Mouse (Mus musculus): ENCODE measurements around the gene Cyfip2. TPM values are rescaled to one million over a fixed set of nuclear protein-coding genes. Genes with fewer than 3 reads are reported as not detected.
A peak's percentile ranks its signal among the peaks of the same experiment; 100 is the strongest.

Gene Cyfip2
- polyA plus RNA-seq, 2 experiments = 6.5 to 7.8 TPM

DNA sequence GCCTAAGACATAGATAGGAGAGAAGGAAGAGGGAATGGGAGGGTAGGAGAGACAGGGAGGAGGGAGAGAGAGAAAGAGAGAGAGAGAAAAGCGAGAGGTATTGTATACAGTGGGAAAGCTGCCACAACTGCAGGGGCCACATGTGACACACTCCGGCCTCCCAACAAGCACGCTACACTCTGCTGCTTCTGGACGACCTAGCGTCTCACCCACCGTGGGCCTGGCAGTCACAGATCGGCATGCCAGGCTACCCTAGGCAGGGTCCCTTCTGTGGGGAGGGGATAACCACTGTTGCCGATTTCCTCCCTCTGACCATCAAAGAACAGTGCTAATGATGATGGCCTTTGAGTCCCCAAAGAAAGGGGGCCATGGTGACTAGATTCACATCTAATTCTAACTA is 53.9 kb downstream of the Cyfip2 start:
- 91% methylated on average over 8 of the region's 8 CpGs for WGBS
- no peaks in the 10 kb centered on the region for H3K27me3 ChIP-seq (ENCODE audit: control insufficient read depth, insufficient read depth, low read length)
- no peak for DNase-seq (ENCODE audit: low spot score)
- no peak for ATAC-seq (ENCODE audit: low FRiP score, low read depth)
- no peak overlapping the region for H3K27ac ChIP-seq (replicated peaks; ENCODE audit: low read depth, low read length)
- H3K9me3 ChIP-seq (ENCODE audit: control insufficient read depth, low read length) = no peaks in the 10 kb centered on the region; the same call in 1 of the 2 replicates
- H3K4me3 ChIP-seq (replicated peaks; ENCODE audit: low read length) = no peak overlapping the region
- no peak overlapping the region for H3K9ac ChIP-seq (ENCODE audit: low read depth, low read length, severe bottlenecking)
- no peak overlapping the region for H3K4me2 ChIP-seq (replicated peaks; ENCODE audit: low read depth, low read length, severe bottlenecking)
- no peak for TF ChIP-seq POLR2A (IDR thresholded peaks at IDR 0.05; ENCODE audit: borderline replicate concordance, extremely low read depth, insufficient read depth, insufficient read length)
- H3K36me3 ChIP-seq (ENCODE audit: control insufficient read depth, insufficient read depth, low read length) = peaks cover 15% of the 10 kb centered on the region; the same call in 1 of the 2 replicates
- no peaks in the 10 kb centered on the region for H3K4me1 ChIP-seq (ENCODE audit: control insufficient read depth, insufficient read depth, low read length)

DNA sequence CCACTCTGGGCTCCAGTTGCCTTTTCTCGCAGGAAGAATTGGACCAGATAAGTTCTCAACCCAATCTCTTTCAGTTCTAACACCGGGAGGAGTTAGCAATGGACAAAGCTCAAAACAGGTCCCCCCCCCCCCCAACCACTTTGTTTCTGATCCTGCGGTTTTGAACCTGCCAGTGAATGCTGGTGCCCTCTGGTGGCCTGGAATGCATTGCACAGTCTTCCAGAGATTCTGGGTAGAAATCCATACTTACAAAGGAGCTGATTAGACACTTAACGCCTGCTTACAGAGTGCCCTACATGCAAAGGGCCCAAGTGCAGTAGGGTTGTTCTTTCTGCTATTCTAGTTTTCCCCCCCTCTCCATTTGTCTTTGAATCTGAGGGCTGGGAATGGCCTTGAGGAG is 54.5 kb downstream of the Cyfip2 start:
- Histone ChIP-seq H3K4me3 (replicated peaks; ENCODE audit: low read length) (no peak overlapping the region), H3K27ac (replicated peaks; ENCODE audit: low read depth, low read length) (no peak overlapping the region), H3K9me3 (ENCODE audit: control insufficient read depth, low read length) (no peaks in the 10 kb centered on the region; the same call in 1 of the 2 replicates), H3K4me1 (ENCODE audit: control insufficient read depth, insufficient read depth, low read length) (no peaks in the 10 kb centered on the region), H3K27me3 (ENCODE audit: control insufficient read depth, insufficient read depth, low read length) (no peaks in the 10 kb centered on the region), H3K9ac (ENCODE audit: low read depth, low read length, severe bottlenecking) (no peak overlapping the region), H3K36me3 (ENCODE audit: control insufficient read depth, insufficient read depth, low read length) (peaks cover 15% of the 10 kb centered on the region; the same call in 1 of the 2 replicates), H3K4me2 (replicated peaks; ENCODE audit: low read depth, low read length, severe bottlenecking) (no peak overlapping the region)
- WGBS = 76% methylated on average over 4 of the region's 4 CpGs
- TF ChIP-seq POLR2A (IDR thresholded peaks at IDR 0.05; ENCODE audit: borderline replicate concordance, extremely low read depth, insufficient read depth, insufficient read length) = no peak
- DNase-seq (ENCODE audit: low spot score) (no peak), ATAC-seq (ENCODE audit: low FRiP score, low read depth) (no peak)

GRCm38 (mm10) chr11:46255291-46255690 is 57.4 kb downstream of the Cyfip2 start:
- Histone ChIP-seq H3K27me3 (ENCODE audit: control insufficient read depth, insufficient read depth, low read length) (no peaks in the 10 kb centered on the region), H3K9ac (ENCODE audit: low read depth, low read length, severe bottlenecking) (no peak overlapping the region), H3K9me3 (ENCODE audit: control insufficient read depth, low read length) (no peaks in the 10 kb centered on the region; the same call in 1 of the 2 replicates), H3K36me3 (ENCODE audit: control insufficient read depth, insufficient read depth, low read length) (peaks cover 7% of the 10 kb centered on the region; the same call in 1 of the 2 replicates), H3K4me1 (ENCODE audit: control insufficient read depth, insufficient read depth, low read length) (no peaks in the 10 kb centered on the region), H3K27ac (replicated peaks; ENCODE audit: low read depth, low read length) (no peak overlapping the region), H3K4me2 (replicated peaks; ENCODE audit: low read depth, low read length, severe bottlenecking) (no peak overlapping the region), H3K4me3 (replicated peaks; ENCODE audit: low read length) (no peak overlapping the region)
- DNase-seq (ENCODE audit: low spot score) = no peak
- TF ChIP-seq POLR2A (IDR thresholded peaks at IDR 0.05; ENCODE audit: borderline replicate concordance, extremely low read depth, insufficient read depth, insufficient read length) = no peak
- no peak for ATAC-seq (ENCODE audit: low FRiP score, low read depth)
- 77% methylated on average over 2 of the region's 2 CpGs for WGBS

GRCm38 (mm10) chr11:46251994-46252393 is 60.7 kb downstream of the Cyfip2 start:
- no peaks in the 10 kb centered on the region; the same call in 1 of the 2 replicates for H3K9me3 ChIP-seq (ENCODE audit: control insufficient read depth, low read length)
- ATAC-seq (ENCODE audit: low FRiP score, low read depth) (peak; percentile 37; the same call in 1 of the 2 replicates), DNase-seq (ENCODE audit: low spot score) (peak; percentile 62)
- no peaks in the 10 kb centered on the region for H3K27me3 ChIP-seq (ENCODE audit: control insufficient read depth, insufficient read depth, low read length)
- no peak overlapping the region for H3K4me2 ChIP-seq (replicated peaks; ENCODE audit: low read depth, low read length, severe bottlenecking)
- TF ChIP-seq POLR2A (IDR thresholded peaks at IDR 0.05; ENCODE audit: borderline replicate concordance, extremely low read depth, insufficient read depth, insufficient read length) = no peak
- 28% methylated on average over 7 of the region's 7 CpGs for WGBS
- H3K9ac ChIP-seq (ENCODE audit: low read depth, low read length, severe bottlenecking) = no peak overlapping the region
- no peaks in the 10 kb centered on the region for H3K4me1 ChIP-seq (ENCODE audit: control insufficient read depth, insufficient read depth, low read length)
- H3K4me3 ChIP-seq (replicated peaks; ENCODE audit: low read length) = no peak overlapping the region
- H3K36me3 ChIP-seq (ENCODE audit: control insufficient read depth, insufficient read depth, low read length) = peaks cover 8% of the 10 kb centered on the region; the same call in 1 of the 2 replicates
- no peak overlapping the region for H3K27ac ChIP-seq (replicated peaks; ENCODE audit: low read depth, low read length)

DNA sequence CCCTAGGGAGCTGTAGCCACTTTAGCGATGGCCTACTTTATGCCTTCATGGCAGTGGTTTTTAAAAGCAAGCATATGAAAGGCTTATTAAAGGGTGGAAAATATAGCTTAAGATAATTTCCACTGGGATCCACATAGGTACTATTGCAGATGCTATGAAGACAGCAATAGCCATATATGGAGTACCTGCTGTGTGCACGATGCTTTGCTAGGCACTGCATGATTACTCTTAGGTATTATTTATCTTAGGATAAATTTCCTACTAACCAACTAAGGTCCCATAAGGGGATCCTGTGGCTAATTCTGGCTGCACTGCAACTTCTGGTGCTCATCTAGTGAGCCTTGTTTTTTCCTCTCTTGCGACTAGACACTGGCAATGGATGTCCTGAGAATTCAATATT is 64.3 kb downstream of the Cyfip2 start:
- Histone ChIP-seq H3K27ac (replicated peaks; ENCODE audit: low read depth, low read length) (no peak overlapping the region), H3K9ac (ENCODE audit: low read depth, low read length, severe bottlenecking) (no peak overlapping the region), H3K4me2 (replicated peaks; ENCODE audit: low read depth, low read length, severe bottlenecking) (no peak overlapping the region), H3K4me1 (ENCODE audit: control insufficient read depth, insufficient read depth, low read length) (no peaks in the 10 kb centered on the region), H3K27me3 (ENCODE audit: control insufficient read depth, insufficient read depth, low read length) (no peaks in the 10 kb centered on the region), H3K36me3 (ENCODE audit: control insufficient read depth, insufficient read depth, low read length) (peaks cover 7% of the 10 kb centered on the region; the same call in 1 of the 2 replicates), H3K4me3 (replicated peaks; ENCODE audit: low read length) (no peak overlapping the region), H3K9me3 (ENCODE audit: control insufficient read depth, low read length) (no peaks in the 10 kb centered on the region)
- no peak for TF ChIP-seq POLR2A (IDR thresholded peaks at IDR 0.05; ENCODE audit: borderline replicate concordance, extremely low read depth, insufficient read depth, insufficient read length)
- DNase-seq (ENCODE audit: low spot score) = no peak
- WGBS = 91% methylated on average over 3 of the region's 3 CpGs
- no peak for ATAC-seq (ENCODE audit: low FRiP score, low read depth)
